Mouse (Mus musculus): ENCODE measurements around the gene Bicdl1. TPM values are rescaled to one million over a fixed set of nuclear protein-coding genes. Genes with fewer than 3 reads are reported as not detected.

Bicdl1 gene
- polyA plus RNA-seq, 2 experiments, result 11.7 to 16.3 TPM

DNA sequence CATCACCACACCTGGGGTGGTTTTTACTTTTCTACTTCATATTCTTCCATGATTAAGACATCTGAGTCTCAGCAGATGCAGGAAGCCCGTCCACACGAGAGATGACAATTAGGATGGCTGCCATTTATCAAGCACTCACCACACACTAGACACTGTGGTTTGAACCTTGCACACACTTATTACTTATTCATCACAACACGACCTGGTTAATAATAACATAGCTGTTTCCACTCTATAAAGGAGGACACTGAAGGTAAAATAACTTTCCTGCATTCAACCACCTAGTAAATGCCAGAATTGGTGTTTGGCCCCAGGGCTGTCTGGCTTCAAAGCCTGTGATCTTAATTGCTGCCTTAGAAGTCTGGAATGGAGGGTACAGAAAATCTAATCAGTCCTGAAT is 10.7 kb downstream of the Bicdl1 start:
- Histone ChIP-seq H3K9me3 (ENCODE audit: control insufficient read depth, low read length) (no peaks in the 10 kb centered on the region), H3K4me1 (ENCODE audit: control insufficient read depth, insufficient read depth, low read length) (peaks cover 12% of the 10 kb centered on the region; the same call in 1 of the 2 replicates), H3K36me3 (ENCODE audit: control insufficient read depth, insufficient read depth, low read length) (no peaks in the 10 kb centered on the region), H3K4me2 (replicated peaks; ENCODE audit: low read depth, low read length, severe bottlenecking) (no peak overlapping the region), H3K4me3 (replicated peaks; ENCODE audit: low read length) (no peak overlapping the region), H3K9ac (ENCODE audit: low read depth, low read length, severe bottlenecking) (no peak overlapping the region), H3K27ac (replicated peaks; ENCODE audit: low read depth, low read length) (no peak overlapping the region), H3K27me3 (ENCODE audit: control insufficient read depth, insufficient read depth, low read length) (no peaks in the 10 kb centered on the region)
- ATAC-seq (ENCODE audit: low FRiP score, low read depth) (no peak), DNase-seq (ENCODE audit: low spot score) (no peak)
- WGBS, result 19% methylated on average over 3 of the region's 3 CpGs
- TF ChIP-seq POLR2A (IDR thresholded peaks at IDR 0.05; ENCODE audit: borderline replicate concordance, extremely low read depth, insufficient read depth, insufficient read length), result no peak

DNA sequence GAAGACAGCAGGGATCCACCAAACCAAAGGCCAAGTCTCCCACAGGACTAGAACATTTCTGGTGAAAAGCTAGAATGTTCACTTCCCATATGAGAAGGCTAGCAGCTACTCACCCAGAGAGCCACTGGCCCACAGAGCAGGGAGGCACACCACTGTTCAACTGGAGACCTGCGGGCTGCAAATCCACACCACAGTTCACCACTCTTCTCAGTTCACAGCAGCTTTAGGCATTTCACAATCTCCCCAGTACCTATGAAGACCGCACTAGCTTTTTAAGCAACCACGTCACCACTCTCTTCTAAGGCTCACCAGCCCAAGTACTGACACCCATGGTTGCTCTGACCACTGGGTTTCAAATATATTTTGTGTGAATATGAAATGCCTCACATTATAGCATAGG is 13.7 kb downstream of the Bicdl1 start:
- no peak overlapping the region for H3K4me3 ChIP-seq (replicated peaks; ENCODE audit: low read length)
- no peak for TF ChIP-seq POLR2A (IDR thresholded peaks at IDR 0.05; ENCODE audit: borderline replicate concordance, extremely low read depth, insufficient read depth, insufficient read length)
- ATAC-seq (ENCODE audit: low FRiP score, low read depth), result no peak
- no peaks in the 10 kb centered on the region for H3K9me3 ChIP-seq (ENCODE audit: control insufficient read depth, low read length)
- H3K36me3 ChIP-seq (ENCODE audit: control insufficient read depth, insufficient read depth, low read length), result no peaks in the 10 kb centered on the region
- H3K9ac ChIP-seq (ENCODE audit: low read depth, low read length, severe bottlenecking), result no peak overlapping the region
- H3K4me2 ChIP-seq (replicated peaks; ENCODE audit: low read depth, low read length, severe bottlenecking), result no peak overlapping the region
- H3K27ac ChIP-seq (replicated peaks; ENCODE audit: low read depth, low read length), result no peak overlapping the region
- H3K4me1 ChIP-seq (ENCODE audit: control insufficient read depth, insufficient read depth, low read length), result peaks cover 7% of the 10 kb centered on the region; the same call in 1 of the 2 replicates
- WGBS, result 76% methylated on average over 3 of the region's 3 CpGs
- H3K27me3 ChIP-seq (ENCODE audit: control insufficient read depth, insufficient read depth, low read length), result no peaks in the 10 kb centered on the region
- DNase-seq (ENCODE audit: low spot score), result no peak

DNA sequence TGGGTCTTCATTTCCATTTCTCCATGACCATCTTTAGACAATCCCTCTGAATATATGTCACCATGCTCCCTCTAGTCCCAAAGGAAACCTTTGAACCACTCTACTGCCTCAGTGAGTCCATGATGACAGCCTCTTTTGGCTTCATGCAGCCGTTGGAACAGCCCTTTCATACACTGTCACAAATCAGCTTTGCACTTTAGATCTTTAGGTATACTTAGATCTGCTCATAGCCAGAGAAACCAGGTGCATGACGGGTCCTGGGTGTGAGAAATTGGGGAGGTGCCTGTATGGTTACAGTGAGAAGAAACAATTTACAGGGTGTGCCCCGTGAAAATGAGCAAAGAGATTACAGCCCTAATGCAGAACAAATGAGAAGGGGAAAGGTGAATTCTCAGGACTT is 14.3 kb downstream of the Bicdl1 start:
- ATAC-seq (ENCODE audit: low FRiP score, low read depth), result no peak

DNA sequence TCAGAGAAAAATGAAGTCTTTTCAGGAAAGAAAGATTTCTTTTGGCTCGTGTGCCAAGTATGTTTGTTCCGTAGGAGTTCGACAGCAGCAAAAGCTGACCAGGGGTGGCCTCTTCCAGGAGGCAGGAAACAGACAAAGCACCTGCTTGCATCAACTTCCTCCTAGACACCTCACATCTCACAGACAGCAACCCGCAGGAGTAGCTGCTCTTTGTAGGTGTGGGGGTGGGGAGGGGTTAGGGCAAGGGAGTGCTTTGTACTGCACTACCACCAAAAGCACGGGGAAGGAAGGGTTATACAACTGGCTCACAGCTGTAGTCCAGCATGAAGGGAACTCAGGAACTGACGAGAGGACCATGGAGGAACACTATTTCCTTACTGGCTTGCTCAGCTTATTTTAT is 15.0 kb downstream of the Bicdl1 start:
- DNase-seq (ENCODE audit: low spot score), result no peak
- no peak for ATAC-seq (ENCODE audit: low FRiP score, low read depth)
- Histone ChIP-seq H3K27ac (replicated peaks; ENCODE audit: low read depth, low read length) (no peak overlapping the region), H3K4me1 (ENCODE audit: control insufficient read depth, insufficient read depth, low read length) (no peaks in the 10 kb centered on the region), H3K27me3 (ENCODE audit: control insufficient read depth, insufficient read depth, low read length) (no peaks in the 10 kb centered on the region), H3K9me3 (ENCODE audit: control insufficient read depth, low read length) (no peaks in the 10 kb centered on the region), H3K36me3 (ENCODE audit: control insufficient read depth, insufficient read depth, low read length) (no peaks in the 10 kb centered on the region), H3K4me3 (replicated peaks; ENCODE audit: low read length) (no peak overlapping the region), H3K4me2 (replicated peaks; ENCODE audit: low read depth, low read length, severe bottlenecking) (no peak overlapping the region), H3K9ac (ENCODE audit: low read depth, low read length, severe bottlenecking) (no peak overlapping the region)
- TF ChIP-seq POLR2A (IDR thresholded peaks at IDR 0.05; ENCODE audit: borderline replicate concordance, extremely low read depth, insufficient read depth, insufficient read length), result no peak
- 75% methylated on average over 6 of the region's 6 CpGs for WGBS

More for the DNA sequence above, 14.3 kb downstream of the Bicdl1 start:
- no peak for TF ChIP-seq POLR2A (IDR thresholded peaks at IDR 0.05; ENCODE audit: borderline replicate concordance, extremely low read depth, insufficient read depth, insufficient read length)
- Histone ChIP-seq H3K27ac (replicated peaks; ENCODE audit: low read depth, low read length) (no peak overlapping the region), H3K9me3 (ENCODE audit: control insufficient read depth, low read length) (no peaks in the 10 kb centered on the region), H3K36me3 (ENCODE audit: control insufficient read depth, insufficient read depth, low read length) (no peaks in the 10 kb centered on the region), H3K4me3 (replicated peaks; ENCODE audit: low read length) (no peak overlapping the region), H3K9ac (ENCODE audit: low read depth, low read length, severe bottlenecking) (no peak overlapping the region), H3K4me2 (replicated peaks; ENCODE audit: low read depth, low read length, severe bottlenecking) (no peak overlapping the region), H3K4me1 (ENCODE audit: control insufficient read depth, insufficient read depth, low read length) (peaks cover 4% of the 10 kb centered on the region; the same call in 1 of the 2 replicates), H3K27me3 (ENCODE audit: control insufficient read depth, insufficient read depth, low read length) (no peaks in the 10 kb centered on the region)
- DNase-seq (ENCODE audit: low spot score), result no peak
- WGBS, result 69% methylated on average over 3 of the region's 3 CpGs

DNA sequence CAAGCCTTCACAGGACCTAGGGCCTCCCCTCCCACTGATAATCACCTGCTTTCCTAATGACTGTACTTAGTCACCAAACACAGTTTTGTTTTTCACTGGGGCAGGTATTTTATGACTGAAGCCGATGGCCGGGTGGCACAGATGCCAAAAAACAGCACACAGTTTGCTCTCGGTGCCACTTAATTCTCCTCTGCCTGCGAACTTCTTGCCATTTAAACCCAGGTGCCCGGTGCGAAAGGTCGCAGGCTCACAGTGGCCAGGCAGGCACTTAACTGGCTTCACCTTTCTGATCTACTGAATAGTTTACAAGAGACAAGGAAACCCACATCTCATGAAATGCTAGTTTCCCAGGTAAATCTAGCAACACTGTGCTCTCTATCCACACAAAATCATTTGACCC is 16.7 kb downstream of the Bicdl1 start:
- Histone ChIP-seq H3K4me3 (replicated peaks; ENCODE audit: low read length) (no peak overlapping the region), H3K27me3 (ENCODE audit: control insufficient read depth, insufficient read depth, low read length) (no peaks in the 10 kb centered on the region), H3K9ac (ENCODE audit: low read depth, low read length, severe bottlenecking) (no peak overlapping the region), H3K4me1 (ENCODE audit: control insufficient read depth, insufficient read depth, low read length) (no peaks in the 10 kb centered on the region), H3K36me3 (ENCODE audit: control insufficient read depth, insufficient read depth, low read length) (no peaks in the 10 kb centered on the region), H3K27ac (replicated peaks; ENCODE audit: low read depth, low read length) (no peak overlapping the region), H3K9me3 (ENCODE audit: control insufficient read depth, low read length) (no peaks in the 10 kb centered on the region), H3K4me2 (replicated peaks; ENCODE audit: low read depth, low read length, severe bottlenecking) (no peak overlapping the region)
- no peak for TF ChIP-seq POLR2A (IDR thresholded peaks at IDR 0.05; ENCODE audit: borderline replicate concordance, extremely low read depth, insufficient read depth, insufficient read length)
- DNase-seq (ENCODE audit: low spot score) (no peak), ATAC-seq (ENCODE audit: low FRiP score, low read depth) (no peak)
- 72% methylated on average over 7 of the region's 7 CpGs for WGBS

DNA sequence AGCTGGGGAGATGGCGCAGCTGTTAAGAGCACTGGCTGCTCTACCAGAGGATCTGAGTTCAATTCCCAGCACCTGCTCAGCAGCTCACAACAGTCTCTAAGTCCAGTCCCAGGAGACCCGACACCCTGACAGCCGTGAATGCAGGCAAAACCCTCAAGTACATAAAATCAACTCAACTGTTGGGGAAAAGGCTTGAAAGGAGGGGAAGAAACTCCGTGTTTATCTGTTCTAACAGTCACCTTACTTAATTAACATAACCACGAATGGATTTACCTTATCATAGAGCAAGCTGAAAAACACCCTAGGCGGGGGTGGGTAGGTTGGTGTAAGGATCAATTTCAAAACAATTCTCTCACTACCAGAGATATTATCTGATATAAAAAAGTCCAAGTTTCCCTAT is 18.9 kb downstream of the Bicdl1 start:
- H3K27me3 ChIP-seq (ENCODE audit: control insufficient read depth, insufficient read depth, low read length), result no peaks in the 10 kb centered on the region
- H3K9me3 ChIP-seq (ENCODE audit: control insufficient read depth, low read length), result no peaks in the 10 kb centered on the region
- no peak overlapping the region for H3K4me3 ChIP-seq (replicated peaks; ENCODE audit: low read length)
- DNase-seq (ENCODE audit: low spot score) (no peak), ATAC-seq (ENCODE audit: low FRiP score, low read depth) (no peak)
- TF ChIP-seq POLR2A (IDR thresholded peaks at IDR 0.05; ENCODE audit: borderline replicate concordance, extremely low read depth, insufficient read depth, insufficient read length), result no peak
- H3K27ac ChIP-seq (replicated peaks; ENCODE audit: low read depth, low read length), result no peak overlapping the region
- H3K4me2 ChIP-seq (replicated peaks; ENCODE audit: low read depth, low read length, severe bottlenecking), result no peak overlapping the region
- H3K9ac ChIP-seq (ENCODE audit: low read depth, low read length, severe bottlenecking), result no peak overlapping the region
- H3K36me3 ChIP-seq (ENCODE audit: control insufficient read depth, insufficient read depth, low read length), result no peaks in the 10 kb centered on the region
- WGBS, result 67% methylated on average over 6 of the region's 6 CpGs
- no peaks in the 10 kb centered on the region for H3K4me1 ChIP-seq (ENCODE audit: control insufficient read depth, insufficient read depth, low read length)

All from limb, embryonic 14.5 days (tissue).